Mouse (Mus musculus) lung, embryonic 16.5 days (tissue): ENCODE data around the gene Polr3b. TPM values are rescaled to one million over a fixed set of nuclear protein-coding genes. Genes with fewer than 3 reads are reported as not detected.
A peak's percentile ranks its signal among the peaks of the same experiment; 100 is the strongest.

ENCODE experiments used
- ATAC-seq: fragments of 200-750 bp; cut with Nextera tagmentation; 2 replicates; pipeline ENCODE4 v1.8.0; 2017; ENCODE audit warnings: low read depth, mild to moderate bottlenecking, moderate library complexity
- H3K27ac ChIP-seq: fragments of 300-500 bp; sonication (generic); 2 replicates; pipeline ENCODE4 v1.5.1; 2014; ENCODE audit warnings: mild to moderate bottlenecking, control low read depth, low read length
- H3K27me3 ChIP-seq: fragments of 300-500 bp; sonication (generic); 2 replicates; pipeline ENCODE4 v1.6.1; 2014; ENCODE audit warnings: low read depth, low read length, mixed read lengths; ENCODE audit not compliant: control insufficient read depth, insufficient read depth
- H3K36me3 ChIP-seq: fragments of 300-500 bp; sonication (generic); 2 replicates; pipeline ENCODE4 v1.6.1; 2014; ENCODE audit warnings: low read length; ENCODE audit not compliant: control insufficient read depth, insufficient read depth
- H3K4me1 ChIP-seq: fragments of 300-500 bp; sonication (generic); replicated peaks from 2 replicates; pipeline ENCODE4 v1.6.1; 2014; ENCODE audit warnings: low read length, mixed read lengths; ENCODE audit not compliant: control insufficient read depth, insufficient read depth
- H3K4me2 ChIP-seq: fragments of 300-500 bp; sonication (generic); 2 replicates; pipeline ENCODE4 v1.6.1; 2014; ENCODE audit warnings: low read depth, low read length, control low read depth
- H3K4me3 ChIP-seq: fragments of 300-500 bp; sonication (generic); 2 replicates; pipeline ENCODE4 v1.5.1; 2014; ENCODE audit warnings: mild to moderate bottlenecking, low read length, control low read depth
- H3K9ac ChIP-seq: fragments of 300-500 bp; sonication (generic); 2 replicates; pipeline ENCODE4 v1.6.1; 2014; ENCODE audit warnings: low read length, control low read depth
- H3K9me3 ChIP-seq: fragments of 300-500 bp; sonication (generic); 2 replicates; pipeline ENCODE4 v1.6.1; 2016; ENCODE audit warnings: low read length; ENCODE audit not compliant: control insufficient read depth
- WGBS: fragments of 180-500 bp; shearing (Covaris S2); extraction: QIAGEN DNeasy Blood & Tissue Kit; methylation state at CpG from one replicate; pipeline ENCODE4 v1.1.7; 2014; 5-methylcytosine and 5-hydroxymethylcytosine counted together
- polyA plus RNA-seq: library from polyadenylated mRNA; unstranded; fragments of >200 nt; fragmentation: Nextera tagmentation; extraction: Ambion mirVana; gene quantifications from 2 replicates; pipeline ENCODE4 v1.2.1, GENCODE M21; 2015

Polr3b gene
- polyA plus RNA-seq, 1 experiment from 2014 or later: 15.3 TPM

GRCm38 (mm10) chr10:84707752-84708530, 85.8 kb downstream of the Polr3b start:
- Histone ChIP-seq H3K36me3 (no peaks in the 10 kb centered on the region; the same call in 1 of the 2 replicates), H3K4me1 (peaks cover 23% of the 10 kb centered on the region), H3K4me2 (no peak overlapping the region), H3K27ac (no peak overlapping the region), H3K9me3 (no peaks in the 10 kb centered on the region), H3K4me3 (no peak overlapping the region), H3K27me3 (no peaks in the 10 kb centered on the region), H3K9ac (no peak overlapping the region)
- no peak for ATAC-seq
- 64% methylated on average over 14 of the region's 14 CpGs for WGBS

- Histone ChIP-seq H3K9me3 (no peaks in the 10 kb centered on the region), H3K4me2 (no peak overlapping the region), H3K9ac (no peak overlapping the region), H3K4me3 (no peak overlapping the region), H3K4me1 (peaks cover 29% of the 10 kb centered on the region), H3K36me3 (peaks cover 3% of the 10 kb centered on the region; the same call in 1 of the 2 replicates), H3K27ac (no peak overlapping the region), H3K27me3 (no peaks in the 10 kb centered on the region; the same call in 1 of the 2 replicates)
- 37% methylated on average over 4 of the region's 4 CpGs for WGBS
- no peak for ATAC-seq
These were observed 88.1 kb downstream of the Polr3b start for GRCm38 (mm10) chr10:84710192-84710591.

- no peak for ATAC-seq
- no peaks in the 10 kb centered on the region for H3K9me3 ChIP-seq
- WGBS: 42% methylated on average over 4 of the region's 4 CpGs
- no peak overlapping the region for H3K27ac ChIP-seq
- no peaks in the 10 kb centered on the region; the same call in 1 of the 2 replicates for H3K27me3 ChIP-seq
- peaks cover 5% of the 10 kb centered on the region for H3K36me3 ChIP-seq
- no peak overlapping the region for H3K4me3 ChIP-seq
- H3K4me2 ChIP-seq: no peak overlapping the region
- peaks cover 29% of the 10 kb centered on the region for H3K4me1 ChIP-seq
- H3K9ac ChIP-seq: no peak overlapping the region
These were observed 88.7 kb downstream of the Polr3b start for GRCm38 (mm10) chr10:84710827-84711226.

- Histone ChIP-seq H3K27ac (peak overlapping the region; percentile 47), H3K36me3 (peaks cover 8% of the 10 kb centered on the region), H3K27me3 (no peaks in the 10 kb centered on the region; the same call in 1 of the 2 replicates), H3K4me1 (peaks cover 24% of the 10 kb centered on the region), H3K4me2 (no peak overlapping the region), H3K9me3 (no peaks in the 10 kb centered on the region), H3K4me3 (no peak overlapping the region), H3K9ac (no peak overlapping the region)
- 82% methylated on average over 8 of the region's 8 CpGs for WGBS
- no peak for ATAC-seq
These were observed 89.4 kb downstream of the Polr3b start for GRCm38 (mm10) chr10:84711479-84711878.

- Histone ChIP-seq H3K4me1 (peaks cover 21% of the 10 kb centered on the region), H3K27ac (peak overlapping the region; percentile 56), H3K36me3 (peaks cover 8% of the 10 kb centered on the region), H3K9ac (no peak overlapping the region), H3K4me2 (no peak overlapping the region), H3K27me3 (no peaks in the 10 kb centered on the region; the same call in 1 of the 2 replicates), H3K4me3 (no peak overlapping the region), H3K9me3 (no peaks in the 10 kb centered on the region)
- WGBS: 50% methylated on average over 5 of the region's 5 CpGs
- no peak; the same call in 1 of the 2 replicates for ATAC-seq
These were observed 89.8 kb downstream of the Polr3b start for GRCm38 (mm10) chr10:84711940-84712339.

- Histone ChIP-seq H3K4me2 (no peak overlapping the region), H3K9ac (no peak overlapping the region), H3K27ac (peak overlapping the region; percentile 56), H3K9me3 (no peaks in the 10 kb centered on the region), H3K36me3 (peaks cover 8% of the 10 kb centered on the region), H3K27me3 (no peaks in the 10 kb centered on the region; the same call in 1 of the 2 replicates), H3K4me3 (no peak overlapping the region), H3K4me1 (peaks cover 16% of the 10 kb centered on the region)
- WGBS: 55% methylated on average over 6 of the region's 6 CpGs
- ATAC-seq: no peak
These were observed 90.4 kb downstream of the Polr3b start for GRCm38 (mm10) chr10:84712532-84712931.

GRCm38 (mm10) chr10:84713043-84713442, 91.0 kb downstream of the Polr3b start:
- Histone ChIP-seq H3K9me3 (no peaks in the 10 kb centered on the region), H3K9ac (no peak overlapping the region), H3K4me2 (no peak overlapping the region), H3K27ac (peak overlapping the region; percentile 56; the same call in 1 of the 2 replicates), H3K4me3 (no peak overlapping the region), H3K27me3 (no peaks in the 10 kb centered on the region; the same call in 1 of the 2 replicates), H3K36me3 (peaks cover 8% of the 10 kb centered on the region), H3K4me1 (peaks cover 13% of the 10 kb centered on the region)
- WGBS: 65% methylated on average over 10 of the region's 10 CpGs
- no peak for ATAC-seq

- no peak overlapping the region for H3K27ac ChIP-seq
- ATAC-seq: no peak
- no peak overlapping the region for H3K4me2 ChIP-seq
- H3K4me3 ChIP-seq: no peak overlapping the region
- peaks cover 14% of the 10 kb centered on the region for H3K36me3 ChIP-seq
- H3K27me3 ChIP-seq: no peaks in the 10 kb centered on the region; the same call in 1 of the 2 replicates
- no peaks in the 10 kb centered on the region for H3K9me3 ChIP-seq
- WGBS: 82% methylated on average over 7 of the region's 7 CpGs
- H3K9ac ChIP-seq: no peak overlapping the region
- peaks cover 13% of the 10 kb centered on the region for H3K4me1 ChIP-seq
These were observed 93.5 kb downstream of the Polr3b start for GRCm38 (mm10) chr10:84715639-84716038.

- H3K4me2 ChIP-seq: no peak overlapping the region
- no peaks in the 10 kb centered on the region for H3K9me3 ChIP-seq
- WGBS: 93% methylated on average over 7 of the region's 7 CpGs
- no peak for ATAC-seq
- no peaks in the 10 kb centered on the region; the same call in 1 of the 2 replicates for H3K27me3 ChIP-seq
- peaks cover 17% of the 10 kb centered on the region for H3K36me3 ChIP-seq
- no peak overlapping the region for H3K9ac ChIP-seq
- H3K27ac ChIP-seq: no peak overlapping the region
- peaks cover 8% of the 10 kb centered on the region; the same call in 1 of the 2 replicates for H3K4me1 ChIP-seq
- no peak overlapping the region for H3K4me3 ChIP-seq
These were observed 94.5 kb downstream of the Polr3b start for GRCm38 (mm10) chr10:84716581-84716980.
